Mouse (Mus musculus) myocyte (in vitro differentiated cells): ENCODE measurements around the gene Tmem205. TPM values are rescaled to one million over a fixed set of nuclear protein-coding genes. Genes with fewer than 3 reads are reported as not detected.

Source experiments
- H3K27me3 ChIP-seq: one replicate; pipeline ENCODE4 v1.6.1; 2011; ENCODE audit not compliant: control insufficient read depth, insufficient read depth, insufficient read length
- H3K36me3 ChIP-seq: one replicate; pipeline ENCODE4 v1.6.1; 2011; ENCODE audit not compliant: control insufficient read depth, insufficient read depth
- H3K4me2 ChIP-seq: one replicate; pipeline ENCODE4 v1.6.1; 2011; ENCODE audit warnings: low read depth, control low read depth
- H3K4me3 ChIP-seq: one replicate; pipeline ENCODE4 v1.5.1; 2011; ENCODE audit warnings: mild to moderate bottlenecking, control low read depth, moderate library complexity
- H3K79me2 ChIP-seq: one replicate; pipeline ENCODE4 v1.6.1; 2011; ENCODE audit not compliant: control insufficient read depth, insufficient read depth
- H3ac ChIP-seq: one replicate; pipeline ENCODE4 v1.6.1; 2011; ENCODE audit not compliant: control insufficient read depth, insufficient read length
- CEBPB ChIP-seq: IDR thresholded peaks from 2 replicates; pipeline ENCODE4 v1.6.1; 2011; ENCODE audit warnings: mild to moderate bottlenecking, moderate library complexity; ENCODE audit not compliant: poor library complexity, insufficient read depth, severe bottlenecking
- E2F4 ChIP-seq: IDR thresholded peaks from one replicate; pipeline ENCODE4 v1.6.1; 2011; ENCODE audit warnings: mild to moderate bottlenecking, control low read depth, moderate library complexity; ENCODE audit not compliant: insufficient read depth
- MAX ChIP-seq: IDR thresholded peaks from one replicate; pipeline ENCODE4 v1.6.1; 2011; ENCODE audit warnings: low read depth, mild to moderate bottlenecking, control low read depth
- MYOD1 ChIP-seq, 3 experiments: IDR thresholded peaks; one replicate each; pipeline ENCODE4 v1.6.1; 2011; ENCODE audit warnings: control low read depth in 2 of 3, low read depth in 2 of 3, mild to moderate bottlenecking in 2 of 3, moderate library complexity in 1 of 3; ENCODE audit not compliant: insufficient read length in 2 of 3, control insufficient read depth in 1 of 3
- MYOG ChIP-seq, 3 experiments: IDR thresholded peaks; one replicate each; pipeline ENCODE4 v1.6.1; 2011; ENCODE audit warnings: control low read depth in 2 of 3, low read depth in 2 of 3, mild to moderate bottlenecking in 2 of 3; ENCODE audit not compliant: insufficient read length in 2 of 3, control insufficient read depth in 1 of 3, insufficient read depth in 1 of 3
- POLR2A ChIP-seq: IDR thresholded peaks from one replicate; pipeline ENCODE4 v1.6.1; 2011; ENCODE audit warnings: low read depth, mild to moderate bottlenecking, control low read depth, moderate library complexity; ENCODE audit not compliant: insufficient read length
- POLR2AphosphoS2 ChIP-seq: IDR thresholded peaks from one replicate; pipeline ENCODE4 v1.6.1; 2011; ENCODE audit warnings: low read depth, control low read depth; ENCODE audit not compliant: insufficient read length
- REST ChIP-seq: IDR thresholded peaks from one replicate; pipeline ENCODE4 v1.6.1; 2011; ENCODE audit warnings: mild to moderate bottlenecking, control low read depth, moderate library complexity; ENCODE audit not compliant: insufficient read depth, insufficient read length
- SRF ChIP-seq: IDR thresholded peaks from one replicate; pipeline ENCODE4 v1.6.1; 2011; ENCODE audit warnings: low read depth; ENCODE audit not compliant: control insufficient read depth, insufficient read length
- TCF12 ChIP-seq: IDR thresholded peaks from one replicate; pipeline ENCODE4 v1.6.1; 2011; ENCODE audit warnings: mild to moderate bottlenecking, control low read depth; ENCODE audit not compliant: poor library complexity, insufficient read depth, severe bottlenecking
- TCF3 ChIP-seq: IDR thresholded peaks from one replicate; pipeline ENCODE4 v1.6.1; 2011; ENCODE audit warnings: low read depth, control low read depth; ENCODE audit not compliant: insufficient read length
- USF1 ChIP-seq: IDR thresholded peaks from one replicate; pipeline ENCODE4 v1.6.1; 2011; ENCODE audit warnings: low read depth, mild to moderate bottlenecking, control low read depth, moderate library complexity
- polyA plus RNA-seq: library from polyadenylated mRNA; unstranded; fragments of >200 nt; fragmentation: generic; extraction: Trizol; gene quantifications from one replicate; pipeline ENCODE4 v1.2.1, GENCODE M21; 2012; ENCODE audit warnings: missing spikeins

Tmem205 gene
- polyA plus RNA-seq, 1 experiment = 55.1 TPM

GRCm38 (mm10) chr9:21938234-21938855, 11.0 kb upstream of the Tmem205 start:
- Histone ChIP-seq H3ac (no peak overlapping the region), H3K36me3 (no peaks in the 10 kb centered on the region), H3K79me2 (peaks cover 3% of the 10 kb centered on the region), H3K4me3 (no peak overlapping the region), H3K27me3 (no peaks in the 10 kb centered on the region), H3K4me2 (no peak overlapping the region)
- TF ChIP-seq MYOD1 (IDR thresholded peaks at IDR 0.05; ENCODE audit: control insufficient read depth in 1 of 3, insufficient read length in 2 of 3, low read depth in 2 of 3) (peak in 1 of 3 experiments; percentile 16), MYOG (IDR thresholded peaks at IDR 0.05; ENCODE audit: control insufficient read depth in 1 of 3, insufficient read depth in 1 of 3, insufficient read length in 2 of 3, low read depth in 2 of 3) (peak in 1 of 3 experiments; percentile 21), REST (no peak)

DNA sequence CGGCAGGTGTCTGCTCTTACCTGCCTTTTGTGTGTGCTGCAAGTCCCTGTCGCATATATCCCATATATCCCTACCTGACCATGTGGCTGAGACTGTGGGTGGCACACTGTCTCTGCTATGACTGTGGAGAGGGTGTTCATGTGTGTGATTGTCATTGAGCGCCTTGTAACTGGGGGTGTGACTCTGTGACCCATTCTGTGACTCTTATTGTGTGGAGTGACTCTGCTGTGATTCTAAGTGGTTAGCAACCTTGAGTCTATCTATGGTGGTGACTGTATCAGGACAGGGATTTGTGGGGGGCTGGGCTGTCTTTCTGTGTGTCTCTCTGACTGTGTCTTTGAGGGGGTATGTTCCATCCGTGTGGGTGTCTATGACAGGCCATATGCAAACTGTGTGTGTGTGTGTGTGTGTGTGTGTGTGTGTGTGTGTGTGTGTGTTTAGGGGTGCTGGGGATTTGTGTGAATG, 10.4 kb upstream of the Tmem205 start:
- H3K4me3 ChIP-seq = peak overlapping the region; percentile 34
- H3K79me2 ChIP-seq = peaks cover 3% of the 10 kb centered on the region
- no peaks in the 10 kb centered on the region for H3K27me3 ChIP-seq
- TF ChIP-seq USF1 (no peak), MYOG (IDR thresholded peaks at IDR 0.05; ENCODE audit: control insufficient read depth in 1 of 3, insufficient read depth in 1 of 3, insufficient read length in 2 of 3, low read depth in 2 of 3) (no peak), CEBPB (no peak), REST (no peak), SRF (no peak), E2F4 (no peak), MAX (no peak), POLR2A (no peak)
- H3ac ChIP-seq = peak overlapping the region; percentile 60
- H3K36me3 ChIP-seq = no peaks in the 10 kb centered on the region
- H3K4me2 ChIP-seq = peak overlapping the region; percentile 74

DNA sequence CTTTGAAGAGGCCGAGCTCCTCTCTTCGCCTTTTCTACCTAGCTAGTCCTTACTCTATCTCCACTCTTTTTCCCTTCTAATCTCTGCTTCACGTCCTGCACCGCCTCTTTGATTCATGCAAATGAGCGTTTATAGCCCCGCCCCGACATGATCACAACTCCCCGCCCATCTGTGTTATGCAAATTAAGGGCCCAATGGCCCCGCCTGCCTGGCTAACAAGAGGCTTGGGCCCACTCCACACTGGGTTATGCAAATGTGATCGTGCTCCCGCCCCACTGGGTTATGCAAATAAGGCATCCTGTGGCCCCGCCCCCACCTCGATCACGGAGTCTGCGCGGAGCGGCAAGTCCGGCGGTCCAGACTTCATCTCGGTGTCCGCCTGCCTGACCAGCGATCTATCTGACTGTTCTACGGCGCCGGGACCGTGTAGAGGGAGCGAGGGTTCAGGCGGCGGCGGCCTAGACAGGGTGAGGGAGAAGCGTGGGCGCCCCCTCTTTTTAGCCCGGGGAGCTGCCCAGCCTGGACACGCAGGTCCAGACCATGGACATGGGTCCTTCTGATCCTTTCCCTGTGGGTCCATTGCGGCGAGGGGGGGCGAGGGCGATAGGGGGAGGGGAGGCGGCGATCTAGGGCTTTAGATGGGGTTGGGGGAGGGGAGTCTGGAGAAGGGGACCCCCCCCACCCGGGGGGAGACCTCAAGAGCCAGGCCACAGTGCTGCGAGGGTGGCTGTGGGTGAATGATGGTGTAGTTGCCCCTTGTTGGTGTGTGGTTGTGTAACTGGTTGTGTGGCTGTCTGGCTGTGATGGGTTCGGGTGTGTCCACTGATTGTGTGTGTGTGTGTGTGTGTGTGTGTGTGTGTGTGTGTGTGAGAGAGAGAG, 9.6 kb upstream of the Tmem205 start, which contains the start of gene Plppr2:
Plppr2 (plus strand) TSS at position 342 of the 879 bp plus-strand sequence.
- peak within 1 kb of the TSS; percentile 34 for H3K4me3 ChIP-seq
- no peaks in the 10 kb centered on the region for H3K36me3 ChIP-seq

GRCm38 (mm10) chr9:21935466-21936131, 8.2 kb upstream of the Tmem205 start:
- TF ChIP-seq POLR2AphosphoS2 (no peak), USF1 (no peak), TCF12 (no peak), POLR2A (no peak), TCF3 (no peak), E2F4 (no peak), MYOD1 (IDR thresholded peaks at IDR 0.05; ENCODE audit: control insufficient read depth in 1 of 3, insufficient read length in 2 of 3, low read depth in 2 of 3) (no peak), REST (no peak), SRF (no peak), MYOG (IDR thresholded peaks at IDR 0.05; ENCODE audit: control insufficient read depth in 1 of 3, insufficient read depth in 1 of 3, insufficient read length in 2 of 3, low read depth in 2 of 3) (no peak), MAX (no peak), CEBPB (no peak)
- H3K4me2 ChIP-seq = no peak overlapping the region

More for the DNA sequence above, 9.6 kb upstream of the Tmem205 start, which contains the start of gene Plppr2:
- TF ChIP-seq MYOG (IDR thresholded peaks at IDR 0.05; ENCODE audit: control insufficient read depth in 1 of 3, insufficient read depth in 1 of 3, insufficient read length in 2 of 3, low read depth in 2 of 3) (no peak), POLR2A (peak; percentile 69), USF1 (no peak), CEBPB (no peak), POLR2AphosphoS2 (peak; percentile 74), SRF (peak; percentile 77)
- H3K79me2 ChIP-seq = peaks cover 3% of the 10 kb centered on the region
- H3K4me2 ChIP-seq = peak within 1 kb of the TSS; percentile 74
- no peaks in the 10 kb centered on the region for H3K27me3 ChIP-seq
- H3ac ChIP-seq = peak within 1 kb of the TSS; percentile 60

More at GRCm38 (mm10) chr9:21935466-21936131, 8.2 kb upstream of the Tmem205 start:
- Histone ChIP-seq H3ac (no peak overlapping the region), H3K79me2 (peaks cover 3% of the 10 kb centered on the region), H3K4me3 (no peak overlapping the region), H3K27me3 (no peaks in the 10 kb centered on the region), H3K36me3 (no peaks in the 10 kb centered on the region)
